Mouse (Mus musculus): ENCODE measurements at regions not wholly inside any gene's neighbourhood (a gene's known extent, or its start where the extent isn't known, plus 50 kb on each side); places are given as distances from the start of the nearest gene placed in this dataset.

DNA sequence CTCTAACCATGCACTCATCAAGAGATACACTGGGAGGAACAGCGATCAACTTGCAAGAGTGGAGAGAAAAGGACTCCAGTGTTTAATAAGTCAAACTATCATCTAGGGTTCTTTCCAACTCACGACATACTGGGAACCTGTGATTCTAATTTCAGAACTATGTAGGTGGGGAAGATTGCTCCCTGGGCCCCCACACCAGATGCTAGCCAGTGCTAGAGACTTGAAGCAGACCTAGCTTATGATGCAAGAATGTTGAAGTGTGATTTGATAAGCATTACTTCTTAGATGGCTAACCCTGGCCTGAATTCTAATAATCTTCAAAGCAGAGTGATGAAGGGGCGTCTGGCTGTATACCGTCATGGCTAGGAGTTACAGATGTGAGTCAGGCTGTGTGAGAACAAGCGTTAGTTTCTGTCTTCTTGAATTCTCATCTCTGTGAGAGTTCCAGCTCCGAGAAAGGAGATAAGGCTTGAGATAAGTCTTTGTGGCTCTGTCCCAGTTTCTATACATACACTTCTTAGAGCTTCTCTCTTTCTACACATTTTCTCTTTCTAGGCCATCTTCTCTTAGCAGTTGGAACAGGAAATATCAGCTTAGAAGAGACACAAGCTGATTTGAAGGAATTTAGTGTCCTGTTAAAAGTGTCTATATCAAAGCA lies 54.0 kb upstream of the Bank1 start:
- no peak overlapping the region for H3K9ac ChIP-seq (ENCODE audit: low read length)
- DNase-seq (ENCODE audit: low spot score) (no peak), ATAC-seq (replicated peaks; ENCODE audit: low FRiP score, low TSS enrichment, low read depth) (no peak)
- no peaks in the 10 kb centered on the region for H3K36me3 ChIP-seq (ENCODE audit: control insufficient read depth, insufficient read depth, low read length)
- H3K4me3 ChIP-seq (ENCODE audit: low read depth, low read length), result no peak overlapping the region
- 75% methylated on average over 6 of the region's 6 CpGs for WGBS
- no peaks in the 10 kb centered on the region; the same call in 1 of the 2 replicates for H3K4me1 ChIP-seq (replicated peaks; ENCODE audit: control insufficient read depth, insufficient read depth, low read length)
- H3K9me3 ChIP-seq (ENCODE audit: control insufficient read depth, low read length), result no peaks in the 10 kb centered on the region
- no peak overlapping the region for H3K4me2 ChIP-seq (ENCODE audit: low read length)
- H3K27ac ChIP-seq (ENCODE audit: low read depth), result no peak overlapping the region
- H3K27me3 ChIP-seq (replicated peaks; ENCODE audit: control insufficient read depth, insufficient read depth, low read length), result no peaks in the 10 kb centered on the region

GRCm38 (mm10) chr3:136376893-136377292 lies 51.0 kb upstream of the Bank1 start:
- ATAC-seq (replicated peaks; ENCODE audit: low FRiP score, low TSS enrichment, low read depth), result no peak
- Histone ChIP-seq H3K27me3 (replicated peaks; ENCODE audit: control insufficient read depth, insufficient read depth, low read length) (no peaks in the 10 kb centered on the region), H3K4me3 (ENCODE audit: low read depth, low read length) (no peak overlapping the region), H3K4me2 (ENCODE audit: low read length) (no peak overlapping the region), H3K27ac (ENCODE audit: low read depth) (no peak overlapping the region), H3K36me3 (ENCODE audit: control insufficient read depth, insufficient read depth, low read length) (no peaks in the 10 kb centered on the region), H3K9ac (ENCODE audit: low read length) (no peak overlapping the region), H3K4me1 (replicated peaks; ENCODE audit: control insufficient read depth, insufficient read depth, low read length) (no peaks in the 10 kb centered on the region; the same call in 1 of the 2 replicates), H3K9me3 (ENCODE audit: control insufficient read depth, low read length) (no peaks in the 10 kb centered on the region)
- 64% methylated on average over 4 of the region's 4 CpGs for WGBS
- DNase-seq (ENCODE audit: low spot score), result no peak

Measured in intestine, embryonic 14.5 days (tissue).